Mouse (Mus musculus) gastrocnemius, adult 8-10 months (tissue): ENCODE results near the gene Rab11fip3. TPM values are rescaled to one million over a fixed set of nuclear protein-coding genes. Genes with fewer than 3 reads are reported as not detected.

Source experiments
- total RNA-seq, 4 experiments: library from RNA; stranded (reverse); gene quantifications; 2 replicates each; pipeline ENCODE4 v1.2.4; 2022

Rab11fip3 gene
- total RNA-seq, 4 experiments from 2014 or later: 71.4 to 85.9 (median 78.5) TPM

Other genes starting within 250 kb of the Rab11fip3 start
- 10 to 100 TPM in 3 of 4 experiments, 1 to 10 TPM in 1; 9.8 to 13.2 (median 11.7) TPM for gene Wdr24, start 245.9 kb downstream of the Rab11fip3 start, total RNA-seq
- gene Jmjd8, start 240.7 kb downstream of the Rab11fip3 start, total RNA-seq: 10 to 100 TPM; 11.0 to 13.0 (median 11.4) TPM
- 100 to 1,000 TPM in 1 of 4 experiments, 10 to 100 TPM in 3; 87.3 to 101 (median 91.1) TPM for gene Stub1, start 236.2 kb downstream of the Rab11fip3 start, total RNA-seq
- gene Rhbdl1, start 232.3 kb downstream of the Rab11fip3 start, total RNA-seq: 10 to 100 TPM in 3 of 4 experiments, 1 to 10 TPM in 1; 9.5 to 18.5 (median 16.7) TPM
- gene Gm20683, start 227.8 kb downstream of the Rab11fip3 start, total RNA-seq: 10 to 100 TPM in 2 of 4 experiments, 1 to 10 TPM in 2; 9.1 to 15.3 (median 12.3) TPM
- 10 to 100 TPM; 63.3 to 72.7 (median 68.0) TPM for gene Rhot2, start 224.7 kb downstream of the Rab11fip3 start, total RNA-seq
- 1 to 10 TPM in 1 of 4 experiments, under 1 TPM in 3; 0.36 to 1.6 (median 0.84) TPM for gene Wdr90, start 208.1 kb downstream of the Rab11fip3 start, total RNA-seq
- gene Mcrip2, start 200.8 kb downstream of the Rab11fip3 start, total RNA-seq: 100 to 1,000 TPM in 1 of 4 experiments, 10 to 100 TPM in 3; 87.4 to 108 (median 92.5) TPM
- gene Mettl26, start 194.5 kb downstream of the Rab11fip3 start, total RNA-seq: 10 to 100 TPM; 27.4 to 42.1 (median 31.3) TPM
- gene Wfikkn1, start 188.7 kb downstream of the Rab11fip3 start, total RNA-seq: under 1 TPM; 0.15 to 0.62 (median 0.38) TPM
- 10 to 100 TPM in 3 of 4 experiments, 1 to 10 TPM in 1; 7.9 to 13.3 (median 12.7) TPM for gene Rab40c, start 149.8 kb downstream of the Rab11fip3 start, total RNA-seq
- gene Pigq, start 124.6 kb downstream of the Rab11fip3 start, total RNA-seq: 10 to 100 TPM; 18.1 to 21.0 (median 18.8) TPM
- not detected for gene Nhlrc4, start 124.6 kb downstream of the Rab11fip3 start, total RNA-seq
- not detected for gene A930017K11Rik, start 117.0 kb downstream of the Rab11fip3 start, total RNA-seq
- 1 to 10 TPM; 2.9 to 5.0 (median 4.1) TPM for gene Capn15, start 83.8 kb downstream of the Rab11fip3 start, total RNA-seq
- 1 to 10 TPM; 2.8 to 4.2 (median 2.8) TPM for gene Decr2, start 20.8 kb upstream of the Rab11fip3 start, total RNA-seq
- gene Nme4, start 26.0 kb upstream of the Rab11fip3 start, total RNA-seq: 1 to 10 TPM; 1.9 to 4.0 (median 2.8) TPM
- gene Tmem8, start 43.7 kb upstream of the Rab11fip3 start, total RNA-seq: 1 to 10 TPM; 2.6 to 4.1 (median 3.4) TPM
- gene Mrpl28, start 53.9 kb upstream of the Rab11fip3 start, total RNA-seq: 10 to 100 TPM; 62.7 to 72.1 (median 67.6) TPM
- 10 to 100 TPM; 15.4 to 19.8 (median 17.7) TPM for gene Axin1, start 69.1 kb upstream of the Rab11fip3 start, total RNA-seq
- not detected for gene Pdia2, start 129.5 kb upstream of the Rab11fip3 start, total RNA-seq
- gene Rgs11, start 133.4 kb upstream of the Rab11fip3 start, total RNA-seq: under 1 TPM; 0.19 to 0.97 (median 0.45) TPM
- under 1 TPM; 0.48 to 0.97 (median 0.70) TPM for gene Arhgdig, start 138.2 kb upstream of the Rab11fip3 start, total RNA-seq
- 10 to 100 TPM; 71.5 to 95.3 (median 87.8) TPM for gene Fam234a, start 174.7 kb upstream of the Rab11fip3 start, total RNA-seq
- 10 to 100 TPM in 3 of 4 experiments, 1 to 10 TPM in 1; 7.1 to 12.7 (median 11.2) TPM for gene Luc7l, start 183.3 kb upstream of the Rab11fip3 start, total RNA-seq